Mouse (Mus musculus) liver, postnatal 0 days (tissue): ENCODE results near the gene Celsr1. TPM values are rescaled to one million over a fixed set of nuclear protein-coding genes. Genes with fewer than 3 reads are reported as not detected.

Experiments used
- ATAC-seq: fragments of 200-750 bp; cut with Nextera tagmentation; 2 replicates; pipeline ENCODE4 v1.8.0; 2017; ENCODE audit warnings: mild to moderate bottlenecking, moderate library complexity
- DNase-seq: peaks from one replicate; pipeline ENCODE4 v3.0.0-alpha.2; 2016
- H3K27ac ChIP-seq: fragments of 300-500 bp; sonication (generic); 2 replicates; pipeline ENCODE4 v1.5.1; 2014; ENCODE audit warnings: antibody characterized with exemption, moderate library complexity, mild to moderate bottlenecking, low read depth
- H3K27me3 ChIP-seq: fragments of 300-500 bp; sonication (generic); 2 replicates; pipeline ENCODE4 v1.6.1; 2014; ENCODE audit warnings: low read length, control low read depth, mixed read lengths; ENCODE audit not compliant: insufficient read depth
- H3K36me3 ChIP-seq: fragments of 300-500 bp; sonication (generic); replicated peaks from 2 replicates; pipeline ENCODE4 v1.6.1; 2014; ENCODE audit warnings: mild to moderate bottlenecking, control low read depth, low read length, moderate library complexity, mixed read lengths; ENCODE audit not compliant: insufficient read depth
- H3K4me1 ChIP-seq: fragments of 300-500 bp; sonication (generic); 2 replicates; pipeline ENCODE4 v1.6.1; 2014; ENCODE audit warnings: antibody characterized with exemption, mild to moderate bottlenecking, control low read depth; ENCODE audit not compliant: insufficient read depth
- H3K4me2 ChIP-seq: fragments of 300-500 bp; sonication (generic); 2 replicates; pipeline ENCODE4 v1.6.1; 2014; ENCODE audit warnings: low read depth, mild to moderate bottlenecking, low read length, moderate library complexity, mixed read lengths
- H3K4me3 ChIP-seq: fragments of 300-500 bp; sonication (generic); 2 replicates; pipeline ENCODE4 v1.5.1; 2014; ENCODE audit warnings: low read depth, low read length
- H3K9ac ChIP-seq: fragments of 300-500 bp; sonication (generic); replicated peaks from 2 replicates; pipeline ENCODE4 v1.6.1; 2014; ENCODE audit warnings: mild to moderate bottlenecking, moderate library complexity
- H3K9me3 ChIP-seq: fragments of 300-500 bp; sonication (generic); 2 replicates; pipeline ENCODE4 v1.6.1; 2016; ENCODE audit warnings: mild to moderate bottlenecking, control low read depth, low read length, mixed read lengths
- CTCF ChIP-seq: sonication (generic); IDR thresholded peaks from 2 replicates; pipeline ENCODE4 v1.5.1; 2016; ENCODE audit warnings: antibody characterized with exemption, low read depth
- EP300 ChIP-seq: IDR thresholded peaks from 2 replicates; pipeline ENCODE4 v1.6.1; 2016; ENCODE audit warnings: antibody characterized with exemption, low read depth, mild to moderate bottlenecking
- WGBS: fragments of 180-500 bp; shearing (Covaris S2); extraction: QIAGEN DNeasy Blood & Tissue Kit; methylation state at CpG from one replicate; pipeline ENCODE4 v1.1.7; 2014; ENCODE audit not compliant: insufficient replicate concordance; 5-methylcytosine and 5-hydroxymethylcytosine counted together
- polyA plus RNA-seq: library from polyadenylated mRNA; unstranded; fragments of >200 nt; fragmentation: Nextera tagmentation; extraction: Ambion mirVana; gene quantifications from 2 replicates; pipeline ENCODE4 v1.2.1, GENCODE M21; 2015

Celsr1 gene
- polyA plus RNA-seq, 1 experiment from 2014 or later = 0.09 TPM

GRCm38 (mm10) chr15:85935627-85936049, 97.9 kb downstream of the Celsr1 start:
- 0 out of 2 replicates have a peak overlapping the region, but pooled peaks have one; percentile 30 for H3K27ac ChIP-seq
- TF ChIP-seq CTCF (no peak), EP300 (no peak)
- H3K36me3 ChIP-seq = no peaks in the 10 kb centered on the region
- DNase-seq = peak; percentile 80
- no peaks in the 10 kb centered on the region for H3K27me3 ChIP-seq
- no peak overlapping the region for H3K4me2 ChIP-seq
- peaks cover 4% of the 10 kb centered on the region; the same call in 1 of the 2 replicates for H3K4me1 ChIP-seq
- no peak overlapping the region for H3K9ac ChIP-seq
- peak; percentile 100 for ATAC-seq
- WGBS = 34% methylated on average over 5 of the region's 5 CpGs
- H3K4me3 ChIP-seq = no peak overlapping the region
- H3K9me3 ChIP-seq = no peaks in the 10 kb centered on the region

- Histone ChIP-seq H3K4me3 (no peak overlapping the region), H3K36me3 (no peaks in the 10 kb centered on the region), H3K27me3 (no peaks in the 10 kb centered on the region), H3K9me3 (no peaks in the 10 kb centered on the region), H3K27ac (no peak overlapping the region), H3K4me2 (no peak overlapping the region), H3K9ac (no peak overlapping the region), H3K4me1 (no peaks in the 10 kb centered on the region)
- DNase-seq = no peak
- no peak for ATAC-seq
- TF ChIP-seq CTCF = no peak
- TF ChIP-seq EP300 = no peak
- 73% methylated on average over 12 of the region's 12 CpGs for WGBS
Measured at GRCm38 (mm10) chr15:85928161-85928560, 105.4 kb downstream of the Celsr1 start.

GRCm38 (mm10) chr15:85921855-85922254, 111.7 kb downstream of the Celsr1 start:
- WGBS = 84% methylated on average over 11 of the region's 11 CpGs
- no peak overlapping the region for H3K4me2 ChIP-seq
- H3K36me3 ChIP-seq = no peaks in the 10 kb centered on the region
- no peak overlapping the region for H3K27ac ChIP-seq
- no peaks in the 10 kb centered on the region for H3K9me3 ChIP-seq
- H3K4me3 ChIP-seq = no peak overlapping the region
- H3K9ac ChIP-seq = no peak overlapping the region
- no peak for DNase-seq
- H3K4me1 ChIP-seq = no peaks in the 10 kb centered on the region
- ATAC-seq = no peak
- H3K27me3 ChIP-seq = no peaks in the 10 kb centered on the region
- TF ChIP-seq CTCF = no peak
- TF ChIP-seq EP300 = no peak

GRCm38 (mm10) chr15:85919892-85920248, 113.7 kb downstream of the Celsr1 start:
- Histone ChIP-seq H3K4me1 (no peaks in the 10 kb centered on the region), H3K9ac (no peak overlapping the region), H3K27me3 (no peaks in the 10 kb centered on the region), H3K4me3 (no peak overlapping the region), H3K9me3 (no peaks in the 10 kb centered on the region), H3K4me2 (no peak overlapping the region), H3K36me3 (no peaks in the 10 kb centered on the region), H3K27ac (no peak overlapping the region)
- DNase-seq = no peak
- no peak for ATAC-seq
- TF ChIP-seq CTCF (no peak), EP300 (no peak)
- WGBS = 75% methylated on average over 8 of the region's 8 CpGs

GRCm38 (mm10) chr15:85919191-85919891, 114.2 kb downstream of the Celsr1 start:
- H3K9me3 ChIP-seq = no peaks in the 10 kb centered on the region
- ATAC-seq (no peak), DNase-seq (no peak)
- no peaks in the 10 kb centered on the region for H3K36me3 ChIP-seq
- H3K9ac ChIP-seq = no peak overlapping the region
- no peak overlapping the region for H3K4me3 ChIP-seq
- TF ChIP-seq CTCF (no peak), EP300 (no peak)
- no peak overlapping the region for H3K27ac ChIP-seq
- 67% methylated on average over 8 of the region's 8 CpGs for WGBS
- no peaks in the 10 kb centered on the region for H3K4me1 ChIP-seq
- no peak overlapping the region for H3K4me2 ChIP-seq
- no peaks in the 10 kb centered on the region for H3K27me3 ChIP-seq

- H3K4me1 ChIP-seq = no peaks in the 10 kb centered on the region
- H3K4me2 ChIP-seq = no peak overlapping the region
- peak; percentile 89 for DNase-seq
- H3K9me3 ChIP-seq = no peaks in the 10 kb centered on the region
- H3K27ac ChIP-seq = no peak overlapping the region
- TF ChIP-seq EP300 (no peak), CTCF (peak; percentile 93)
- 28% methylated on average over 2 of the region's 2 CpGs for WGBS
- ATAC-seq = no peak
- no peaks in the 10 kb centered on the region for H3K36me3 ChIP-seq
- no peak overlapping the region for H3K9ac ChIP-seq
- H3K27me3 ChIP-seq = no peaks in the 10 kb centered on the region
- no peak overlapping the region for H3K4me3 ChIP-seq
Measured at GRCm38 (mm10) chr15:85913605-85914004, 120.0 kb downstream of the Celsr1 start.
